ENCODE assay signal across 8 mouse cellular contexts in genomic region chr10:128626311-128627310, GRCm38 (mm10). TPM values are rescaled to one million over a fixed set of nuclear protein-coding genes. Genes with fewer than 3 reads are reported as not detected.
DNase-seq lines count a peak whose midpoint lies in the region; ATAC-seq and TF ChIP-seq lines count a peak whose summit lies in the region.

Gene Rps26, minus strand, starts transcription at chr10:128626747.

- peaks cover 34% of the 10 kb centered on the region for H3K4me1 ChIP-seq in G1E (ENCODE audit: insufficient read depth, low read depth, low read length)
- H3K4me1 ChIP-seq in forebrain, embryonic 16.5 days (replicated peaks; ENCODE audit: control insufficient read depth, insufficient read depth, low read length) = peaks cover 6% of the 10 kb centered on the region
- H3K4me1 ChIP-seq in lung, embryonic 14.5 days (ENCODE audit: insufficient read depth) = no peaks in the 10 kb centered on the region
- peaks cover 2% of the 10 kb centered on the region; the same call in 1 of the 2 replicates for H3K4me1 ChIP-seq in olfactory bulb, adult 2 months (ENCODE audit: control insufficient read depth, insufficient read depth, low read length)
- peaks cover 8% of the 10 kb centered on the region for H3K4me1 ChIP-seq in thymus, adult 2 months (replicated peaks; ENCODE audit: control insufficient read depth, insufficient read depth, low read length)

- peaks cover 35% of the 10 kb centered on the region for H3K36me3 ChIP-seq in G1E (replicated peaks)
- H3K36me3 ChIP-seq in forebrain, embryonic 16.5 days (ENCODE audit: control insufficient read depth, insufficient read depth) = peaks cover 16% of the 10 kb centered on the region
- peaks cover 29% of the 10 kb centered on the region for H3K36me3 ChIP-seq in lung, embryonic 14.5 days (ENCODE audit: insufficient read depth)
- peaks cover 14% of the 10 kb centered on the region for H3K36me3 ChIP-seq in thymus, adult 2 months (ENCODE audit: control insufficient read depth, insufficient read depth, low read length)

- ATAC-seq in G1E (ENCODE audit: extremely low read depth, insufficient number of reproducible peaks, low FRiP score, poor library complexity, severe bottlenecking) = peak; percentile 93
- ATAC-seq in forebrain, embryonic 16.5 days = peak; percentile 97
- peak; percentile 97 for ATAC-seq in lung, embryonic 14.5 days (ENCODE audit: insufficient read depth)

- no peaks in the 10 kb centered on the region for H3K27me3 ChIP-seq in G1E (ENCODE audit: insufficient read depth, low read length)
- H3K27me3 ChIP-seq in forebrain, embryonic 16.5 days (replicated peaks; ENCODE audit: control insufficient read depth, insufficient read depth, low read length) = no peaks in the 10 kb centered on the region
- no peaks in the 10 kb centered on the region for H3K27me3 ChIP-seq in lung, embryonic 14.5 days (ENCODE audit: insufficient read depth, low read length)
- no peaks in the 10 kb centered on the region for H3K27me3 ChIP-seq in thymus, adult 2 months (ENCODE audit: control insufficient read depth, insufficient read depth, low read length)

- no peaks in the 10 kb centered on the region for H3K9me3 ChIP-seq in G1E (replicated peaks)
- no peaks in the 10 kb centered on the region for H3K9me3 ChIP-seq in forebrain, embryonic 16.5 days (ENCODE audit: control insufficient read depth, low read length)
- H3K9me3 ChIP-seq in lung, embryonic 14.5 days (ENCODE audit: low read depth, low read length) = no peaks in the 10 kb centered on the region

- peak within 1 kb of the TSS; percentile 55 for H3K9ac ChIP-seq in forebrain, embryonic 16.5 days (replicated peaks; ENCODE audit: low read depth, low read length)
- H3K9ac ChIP-seq in lung, embryonic 14.5 days = peak within 1 kb of the TSS; percentile 94

- peak within 1 kb of the TSS; percentile 83 for H3K27ac ChIP-seq in forebrain, embryonic 16.5 days (ENCODE audit: low read length)
- peak within 1 kb of the TSS; percentile 99 for H3K27ac ChIP-seq in layer of hippocampus, adult 2 months
- peak within 1 kb of the TSS; percentile 75 for H3K27ac ChIP-seq in lung, embryonic 14.5 days (ENCODE audit: low read depth)
- H3K27ac ChIP-seq in olfactory bulb, adult 2 months (ENCODE audit: insufficient read depth, low read depth, low read length) = peak within 1 kb of the TSS; percentile 31; the same call in 1 of the 2 replicates
- H3K27ac ChIP-seq in thymus, adult 2 months (ENCODE audit: control insufficient read depth, insufficient read depth, low read length) = no peak within 1 kb of the TSS

- peak; percentile 78 for DNase-seq in G1E (ENCODE audit: low spot score)
- DNase-seq in cerebellum, adult 18-20 months = peak; percentile 86 to 95
- DNase-seq in heart, postnatal 36 days = peak; percentile 85 to 88
- peak; percentile 87 to 98 for DNase-seq in layer of hippocampus, adult 2 months (ENCODE audit: low spot score in 2 of 2)
- peak; percentile 99 for DNase-seq in lung, embryonic 14.5 days
- DNase-seq in thymus, adult 2 months = peak; percentile 86

- intact Hi-C loops in heart, postnatal 36 days (cut with DNase I) = loop anchor here (1.0 to 10.0 kb wide), 6 partner anchors 48 to 268 kb away; partner anchors contain the start of genes Gdf11, Pym1 and Suox

- peak within 1 kb of the TSS; percentile 79 for H3K4me3 ChIP-seq in G1E (ENCODE audit: low read depth, low read length)
- H3K4me3 ChIP-seq in forebrain, embryonic 16.5 days (replicated peaks; ENCODE audit: low read length) = peak within 1 kb of the TSS; percentile 48
- peak within 1 kb of the TSS; percentile 66 for H3K4me3 ChIP-seq in layer of hippocampus, adult 2 months
- peak within 1 kb of the TSS; percentile 73 for H3K4me3 ChIP-seq in lung, embryonic 14.5 days (ENCODE audit: low read depth, low read length)
- H3K4me3 ChIP-seq in olfactory bulb, adult 2 months (ENCODE audit: insufficient read depth, low read depth, low read length) = peak within 1 kb of the TSS; percentile 82
- H3K4me3 ChIP-seq in thymus, adult 2 months (ENCODE audit: control insufficient read depth, insufficient read depth, low read length) = peak within 1 kb of the TSS; percentile 69

- no peak for TF ChIP-seq CTCF in G1E (IDR thresholded peaks at IDR 0.05; ENCODE audit: low read depth, low read length)
- TF ChIP-seq CTCF in layer of hippocampus, adult 2 months (conservative IDR thresholded peaks at IDR 0.05) = peak; percentile 70
- TF ChIP-seq CTCF in lung, embryonic 14.5 days (IDR thresholded peaks at IDR 0.05; ENCODE audit: low read depth) = peak; percentile 54
- no peak for TF ChIP-seq CTCF in olfactory bulb, adult 2 months (IDR thresholded peaks at IDR 0.05; ENCODE audit: insufficient read depth, low read depth, low read length)
- no peak for TF ChIP-seq CTCF in thymus, adult 2 months (IDR thresholded peaks at IDR 0.05; ENCODE audit: borderline replicate concordance, control insufficient read depth, extremely low read depth, insufficient read depth, low read length, poor library complexity)

- peak; percentile 95 for TF ChIP-seq POLR2A in olfactory bulb, adult 2 months (IDR thresholded peaks at IDR 0.05; ENCODE audit: insufficient read depth, low read depth, low read length)
- TF ChIP-seq POLR2A in thymus, adult 2 months (IDR thresholded peaks at IDR 0.05; ENCODE audit: control insufficient read depth, extremely low read depth, insufficient read depth, low read length, poor library complexity) = peak; percentile 92

- peak within 1 kb of the TSS; percentile 91 for H3K4me2 ChIP-seq in forebrain, embryonic 16.5 days (ENCODE audit: low read length)
- H3K4me2 ChIP-seq in lung, embryonic 14.5 days = peak within 1 kb of the TSS; percentile 97

- 1% methylated on average over 40 of the region's 40 CpGs for WGBS in forebrain, embryonic 16.5 days
- WGBS in lung, embryonic 14.5 days = under 1% methylated on average over 40 of the region's 40 CpGs
- under 1% methylated on average over 40 of the region's 40 CpGs for WGBS in olfactory bulb, adult 2 months
- 2% methylated on average over 40 of the region's 40 CpGs for WGBS in thymus, adult 2 months

RNA-seq across cellular contexts. Expression of gene Rps26, which starts in this region (rescaled TPM):
- total RNA-seq in G1E (2014; fragmentation: Nextera tagmentation) (4,124 and 4,641 TPM in 2 replicates), G1E (2017) (1,044 and 1,182 TPM in 2 replicates)
- 4,182 and 5,947 TPM in 2 replicates for polyA plus RNA-seq in G1E (2012)
- polyA plus RNA-seq in forebrain, embryonic 16.5 days (2015; fragmentation: Nextera tagmentation; extraction: Ambion mirVana) = 358 and 398 TPM in 2 replicates
- 100 to 1,000 TPM; 246 to 289 TPM for total RNA-seq in heart, postnatal 36 days (2021)
- 100 to 1,000 TPM; 283 to 303 TPM for total RNA-seq in layer of hippocampus, adult 2 months (2021)
- 1,029 and 1,115 TPM in 2 replicates for polyA plus RNA-seq in lung, embryonic 14.5 days (2014; fragmentation: Nextera tagmentation; extraction: Ambion mirVana)
- polyA plus RNA-seq in olfactory bulb, adult 2 months (2012; ENCODE audit: insufficient read depth, insufficient read length, low replicate concordance, missing spikeins) = not detected in 2 replicates
- polyA plus RNA-seq in thymus, adult 2 months (2012; rRNA removed) = 988 and 1,135 TPM in 2 replicates

Comparison
In these comparisons a context has a peak if more than half of its experiments do, and no peak if none do; other contexts are left out.
1. CTCF ChIP-seq: peak in layer of hippocampus, adult 2 months (single experiment) and lung, embryonic 14.5 days (single experiment); none in G1E (single experiment), olfactory bulb, adult 2 months (single experiment) and thymus, adult 2 months (single experiment).
2. Peak in every context shown above with its lines, with median percentiles within 50 percentile points of each other: ATAC-seq, DNase-seq and H3K4me3 ChIP-seq.